Mouse (Mus musculus) spleen, adult 2 months (tissue): ENCODE data around the gene Stap2. TPM values are rescaled to one million over a fixed set of nuclear protein-coding genes. Genes with fewer than 3 reads are reported as not detected.

ENCODE experiments used
- DNase-seq, 2 experiments: peaks; one replicate each; pipeline versions ENCODE4 v3.0.0 to v3.0.0-alpha.2; 2012 to 2021; ENCODE audit warnings: low spot score in 2 of 2, low read depth in 1 of 2
- H3K27ac ChIP-seq: fragments of 200-500 bp; 2 replicates; pipeline ENCODE4 v1.5.1; 2012; ENCODE audit warnings: low read length, inconsistent platforms; ENCODE audit not compliant: insufficient read depth
- H3K27me3 ChIP-seq: fragments of 200-500 bp; 2 replicates; pipeline ENCODE4 v1.6.1; 2012; ENCODE audit warnings: mild to moderate bottlenecking, moderate library complexity, low read length, inconsistent platforms; ENCODE audit not compliant: control insufficient read depth, insufficient read depth
- H3K36me3 ChIP-seq: fragments of 200-500 bp; 2 replicates; pipeline ENCODE4 v1.6.1; 2012; ENCODE audit warnings: mild to moderate bottlenecking, low read length, inconsistent platforms; ENCODE audit not compliant: control insufficient read depth, insufficient read depth
- H3K4me1 ChIP-seq: fragments of 200-500 bp; 2 replicates; pipeline ENCODE4 v1.6.1; 2011; ENCODE audit warnings: inconsistent platforms; ENCODE audit not compliant: control insufficient read depth, insufficient read depth, insufficient read length
- H3K4me3 ChIP-seq: fragments of 200-500 bp; 2 replicates; pipeline ENCODE4 v1.5.1; 2011; ENCODE audit warnings: mild to moderate bottlenecking, inconsistent platforms; ENCODE audit not compliant: insufficient read depth, insufficient read length; ENCODE audit errors: extremely low read depth
- CTCF ChIP-seq: fragments of 200-500 bp; IDR thresholded peaks from 2 replicates; pipeline ENCODE4 v1.5.1; 2011; ENCODE audit warnings: mild to moderate bottlenecking, inconsistent platforms; ENCODE audit not compliant: insufficient read depth, insufficient read length, insufficient replicate concordance; ENCODE audit errors: extremely low read depth
- POLR2A ChIP-seq: fragments of 200-500 bp; IDR thresholded peaks from 2 replicates; pipeline ENCODE4 v1.6.1; 2011; ENCODE audit warnings: low read depth, low read length, inconsistent platforms
- WGBS: fragments of 180-500 bp; shearing (Covaris S2); methylation state at CpG from one replicate; pipeline ENCODE4 v1.1.7; 2018; 5-methylcytosine and 5-hydroxymethylcytosine counted together
- polyA plus RNA-seq: library from polyadenylated mRNA; depleted of rRNA; stranded (reverse); fragments of >200 nt; gene quantifications from 2 replicates; pipeline ENCODE4 v1.2.3, GENCODE M21; 2012; rRNA removed

The Stap2 gene
- polyA plus RNA-seq, 1 experiment, result 12.0 TPM

- TF ChIP-seq CTCF, result no peak
- TF ChIP-seq POLR2A, result no peak
- Histone ChIP-seq H3K4me1 (peaks cover 2% of the 10 kb centered on the region; the same call in 1 of the 2 replicates), H3K27me3 (no peaks in the 10 kb centered on the region), H3K27ac (no peak within 1 kb of the TSS), H3K36me3 (no peaks in the 10 kb centered on the region), H3K4me3 (no peak within 1 kb of the TSS)
- 72% methylated on average over 2 of the region's 2 CpGs for WGBS
- DNase-seq, result no peak
Observed at GRCm38 (mm10) chr17:55949400-55949799, 56.0 kb downstream of the Stap2 start, which contains the start of gene Zfp119b. TSS of gene Zfp119b (minus strand) at chr17:55949500.

DNA sequence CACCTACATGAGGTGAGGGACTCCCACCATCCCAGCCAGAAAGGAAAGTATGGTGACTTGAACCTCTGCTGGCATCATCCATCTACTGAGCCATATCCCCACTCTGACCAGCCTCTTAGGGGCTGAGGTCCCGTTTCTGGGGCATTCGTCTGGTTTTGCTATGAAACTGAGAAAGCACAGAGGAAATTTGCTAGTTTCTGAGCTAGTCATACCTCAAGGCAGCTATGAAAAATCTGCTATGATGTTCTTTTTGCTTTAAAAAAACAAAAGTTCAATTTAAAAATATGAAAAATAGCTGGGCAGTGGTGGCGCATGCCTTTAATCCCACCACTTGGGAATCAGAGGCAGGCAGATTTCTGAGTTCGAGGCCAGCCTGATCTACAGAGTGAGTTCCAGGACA lies 56.7 kb downstream of the Stap2 start:
- H3K4me3 ChIP-seq, result no peak overlapping the region
- no peak overlapping the region for H3K27ac ChIP-seq
- TF ChIP-seq POLR2A (no peak), CTCF (no peak)
- 87% methylated on average over 4 of the region's 4 CpGs for WGBS
- H3K4me1 ChIP-seq, result no peaks in the 10 kb centered on the region; the same call in 1 of the 2 replicates
- no peaks in the 10 kb centered on the region for H3K27me3 ChIP-seq
- no peaks in the 10 kb centered on the region for H3K36me3 ChIP-seq
- DNase-seq, result no peak

Other genes with a start within 250 kb of the Stap2 start
- 0.18 and 0.33 TPM in 2 replicates for gene Zfp119a, start 126.7 kb downstream of the Stap2 start, polyA plus RNA-seq
- 0.88 and 0.96 TPM in 2 replicates for gene Zfp959, start 113.5 kb downstream of the Stap2 start, polyA plus RNA-seq
- 0.25 and 0.27 TPM in 2 replicates for gene Zfp119b, start 56.1 kb downstream of the Stap2 start, polyA plus RNA-seq
- 36.3 and 44.8 TPM in 2 replicates for gene Ebi3, start 52.9 kb downstream of the Stap2 start, polyA plus RNA-seq
- 8.2 and 10.5 TPM in 2 replicates for gene Yju2, start 46.5 kb downstream of the Stap2 start, polyA plus RNA-seq
- 1.9 and 2.2 TPM in 2 replicates for gene Shd, start 35.1 kb downstream of the Stap2 start, polyA plus RNA-seq
- 0.06 and 0.07 TPM in 2 replicates for gene Fsd1, start 19.1 kb downstream of the Stap2 start, polyA plus RNA-seq
- 76.7 and 135 TPM in 2 replicates for gene Mpnd, start 127 bp upstream of the Stap2 start, polyA plus RNA-seq
- 72.3 and 80.8 TPM in 2 replicates for gene Sh3gl1, start 31.1 kb upstream of the Stap2 start, polyA plus RNA-seq
- 2.8 and 4.3 TPM in 2 replicates for gene Chaf1a, start 34.9 kb upstream of the Stap2 start, polyA plus RNA-seq
- 45.3 and 56.4 TPM in 2 replicates for gene Ubxn6, start 69.4 kb upstream of the Stap2 start, polyA plus RNA-seq
- 42.3 and 52.3 TPM in 2 replicates for gene Hdgfl2, start 74.0 kb upstream of the Stap2 start, polyA plus RNA-seq
- gene Plin4, start 104.2 kb upstream of the Stap2 start, polyA plus RNA-seq, result 2.3 and 3.0 TPM in 2 replicates
- gene Plin5, start 112.0 kb upstream of the Stap2 start, polyA plus RNA-seq, result 0.30 and 0.36 TPM in 2 replicates
- 56.0 and 79.2 TPM in 2 replicates for gene Lrg1, start 116.4 kb upstream of the Stap2 start, polyA plus RNA-seq
- gene Sema6b, start 134.8 kb upstream of the Stap2 start, polyA plus RNA-seq, result 9.1 and 11.8 TPM in 2 replicates
- 6.6 and 7.3 TPM in 2 replicates for gene Tnfaip8l1, start 156.9 kb upstream of the Stap2 start, polyA plus RNA-seq
- 27.5 and 36.4 TPM in 2 replicates for gene Mydgf, start 178.3 kb upstream of the Stap2 start, polyA plus RNA-seq
- gene Dpp9, start 213.3 kb upstream of the Stap2 start, polyA plus RNA-seq, result 34.4 and 46.4 TPM in 2 replicates